Mouse (Mus musculus) brain, embryonic 14.5 days (tissue): ENCODE data around the gene Traf2. TPM values are rescaled to one million over a fixed set of nuclear protein-coding genes. Genes with fewer than 3 reads are reported as not detected.

ENCODE experiments used
- DNase-seq: peaks from one replicate; pipeline ENCODE4 v3.0.0-alpha.2; 2011; ENCODE audit warnings: low read depth
- CTCF ChIP-seq: fragments of 200-500 bp; IDR thresholded peaks from 2 replicates; pipeline ENCODE4 v1.5.1; 2012; ENCODE audit warnings: inconsistent platforms, mild to moderate bottlenecking, moderate library complexity, borderline replicate concordance; ENCODE audit not compliant: insufficient read depth, insufficient read length; ENCODE audit errors: extremely low read depth
- POLR2A ChIP-seq: fragments of 200-500 bp; IDR thresholded peaks from 2 replicates; pipeline ENCODE4 v1.6.1; 2012; ENCODE audit warnings: mild to moderate bottlenecking, inconsistent platforms, borderline replicate concordance; ENCODE audit not compliant: poor library complexity, insufficient read depth, insufficient read length, severe bottlenecking; ENCODE audit errors: extremely low read depth
- polyA plus RNA-seq: library from polyadenylated mRNA; depleted of rRNA; stranded (reverse); fragments of >200 nt; gene quantifications from 2 replicates; pipeline ENCODE4 v1.2.3, GENCODE M21; 2012

Traf2 gene
- polyA plus RNA-seq, 1 experiment: 12.6 TPM

DNA sequence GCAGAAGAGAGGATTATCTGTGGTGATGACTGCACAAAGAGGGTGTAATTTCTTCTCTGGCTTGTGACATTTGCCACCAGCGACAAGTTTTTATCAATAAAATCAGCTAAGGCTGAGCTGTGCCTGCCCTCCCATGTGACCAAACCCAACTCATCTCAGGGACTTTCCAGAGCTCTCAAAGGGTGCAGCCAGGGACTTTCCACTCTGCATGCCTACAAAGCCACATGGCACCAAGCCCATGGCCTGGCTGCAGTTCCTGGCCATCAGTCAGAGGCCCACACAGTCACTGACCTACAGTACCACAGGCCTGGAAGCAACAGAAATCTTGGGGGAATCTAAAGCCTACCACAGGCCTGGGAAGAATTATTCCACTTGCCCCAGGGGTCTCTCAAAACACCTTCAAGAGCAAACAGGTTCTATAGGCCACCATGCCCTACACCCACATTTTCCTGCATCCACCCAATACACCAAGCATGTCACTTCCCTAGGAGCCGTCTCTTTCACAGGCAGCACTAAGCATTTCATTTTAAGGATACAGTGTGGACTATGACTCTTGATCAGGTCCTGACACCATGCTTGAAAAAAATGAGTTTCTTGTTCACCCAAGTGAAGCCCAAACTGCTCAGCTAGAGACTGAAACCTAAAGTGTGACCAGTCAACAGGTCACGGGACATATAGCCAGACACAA lies 12.4 kb downstream of the Traf2 start:
- DNase-seq: no peak
- TF ChIP-seq CTCF (no peak), POLR2A (no peak)

DNA sequence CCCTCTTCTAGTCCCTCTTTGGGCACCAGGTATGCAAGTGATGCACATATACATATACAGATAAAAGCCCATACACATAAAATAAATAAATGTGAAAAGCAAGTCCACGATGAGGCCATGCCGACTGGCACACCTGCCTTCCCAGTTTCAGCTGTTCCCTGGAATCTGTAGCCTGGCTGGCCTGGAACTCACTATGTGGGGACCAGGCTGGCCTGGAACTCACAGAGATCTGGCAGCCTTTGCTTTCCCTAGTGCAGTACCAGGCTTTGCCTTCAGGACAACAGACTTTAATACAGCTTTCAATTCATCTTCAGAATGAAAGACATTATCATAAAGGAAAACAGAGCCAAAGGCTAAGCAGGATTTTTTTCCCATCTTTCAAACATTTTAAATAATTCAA lies 13.0 kb downstream of the Traf2 start:
- TF ChIP-seq CTCF (no peak), POLR2A (no peak)
- DNase-seq: no peak

DNA sequence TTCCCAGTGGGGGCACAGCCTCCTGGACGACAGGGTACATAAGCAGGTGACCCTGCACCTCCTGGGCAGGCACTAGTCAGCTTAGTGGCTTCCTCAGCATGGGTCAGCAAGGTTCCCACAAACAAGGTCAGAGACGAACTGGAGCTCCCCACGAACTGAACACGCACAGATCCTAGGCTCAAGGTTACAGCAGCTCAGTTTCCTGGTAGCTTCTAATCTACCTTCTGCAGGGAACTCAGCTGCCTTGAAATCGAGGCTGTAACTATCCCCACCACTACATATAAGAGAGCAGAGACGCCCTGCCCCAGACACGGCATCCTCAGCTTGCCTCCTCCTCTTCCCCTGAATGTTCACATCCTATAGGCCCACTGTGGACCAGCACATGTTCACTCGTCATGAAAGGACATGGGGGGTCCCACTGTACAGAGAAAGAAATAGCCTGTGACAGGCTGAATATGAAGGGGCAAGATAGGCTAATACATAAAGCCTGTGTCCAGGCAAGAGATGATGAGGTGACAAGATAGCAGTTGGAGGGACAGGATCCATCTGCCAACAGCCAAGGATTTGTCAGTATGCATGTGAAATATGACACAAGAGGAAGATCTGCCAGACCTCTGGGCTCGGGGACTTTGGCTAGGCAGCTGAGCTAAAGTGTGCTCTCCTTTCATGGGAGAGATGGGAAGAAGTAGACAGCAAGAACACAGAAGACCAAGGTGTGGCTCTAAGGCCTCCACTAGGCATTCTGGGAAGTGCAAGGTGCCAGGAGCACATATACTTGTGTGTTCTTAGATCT lies 20.0 kb downstream of the Traf2 start:
- no peak for TF ChIP-seq POLR2A
- no peak for TF ChIP-seq CTCF
- no peak for DNase-seq

DNA sequence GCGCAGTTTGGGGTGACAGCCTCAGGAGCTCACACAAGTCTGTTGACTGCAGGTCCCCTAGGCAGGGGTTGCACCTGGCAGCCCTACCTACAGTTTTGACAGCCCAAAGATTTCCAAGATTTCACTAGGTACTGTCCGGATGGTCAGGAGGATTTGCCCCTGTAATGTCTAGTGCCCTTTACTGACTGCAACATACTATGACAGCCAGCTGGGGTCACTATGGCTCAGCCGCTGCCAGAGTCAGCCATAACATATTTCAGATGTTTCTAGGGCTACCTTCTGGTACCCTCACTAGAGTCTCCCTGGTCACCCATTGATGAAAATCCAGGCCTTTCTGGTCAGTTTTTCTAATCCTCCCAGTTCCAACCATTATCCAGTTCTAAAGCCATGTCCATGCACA lies 36.8 kb downstream of the Traf2 start:
- no peak for DNase-seq
- TF ChIP-seq CTCF: peak; percentile 21; the same call in 1 of the 2 replicates
- no peak for TF ChIP-seq POLR2A

DNA sequence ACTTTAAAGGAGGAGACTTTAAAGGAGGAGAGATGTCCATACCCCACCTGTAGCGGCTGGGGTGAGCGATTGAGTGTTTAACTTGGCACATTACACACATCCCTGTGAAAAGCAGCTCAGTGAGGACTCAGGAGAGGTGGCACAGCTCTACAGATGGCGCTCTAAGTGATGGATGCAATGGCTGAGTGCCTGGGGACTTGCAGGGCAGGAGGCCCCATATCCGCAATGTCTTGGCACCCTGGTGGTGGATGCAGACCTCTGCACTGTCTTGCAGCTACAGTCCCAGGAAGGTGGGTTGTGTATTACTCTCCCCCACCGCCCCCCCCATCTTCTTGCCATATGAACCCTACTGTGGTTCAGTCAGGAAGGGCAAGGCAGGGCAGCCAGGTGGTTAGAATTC lies 39.8 kb downstream of the Traf2 start:
- peak; percentile 34 for DNase-seq
- TF ChIP-seq CTCF (peak; percentile 28; the same call in 1 of the 2 replicates), POLR2A (no peak)

DNA sequence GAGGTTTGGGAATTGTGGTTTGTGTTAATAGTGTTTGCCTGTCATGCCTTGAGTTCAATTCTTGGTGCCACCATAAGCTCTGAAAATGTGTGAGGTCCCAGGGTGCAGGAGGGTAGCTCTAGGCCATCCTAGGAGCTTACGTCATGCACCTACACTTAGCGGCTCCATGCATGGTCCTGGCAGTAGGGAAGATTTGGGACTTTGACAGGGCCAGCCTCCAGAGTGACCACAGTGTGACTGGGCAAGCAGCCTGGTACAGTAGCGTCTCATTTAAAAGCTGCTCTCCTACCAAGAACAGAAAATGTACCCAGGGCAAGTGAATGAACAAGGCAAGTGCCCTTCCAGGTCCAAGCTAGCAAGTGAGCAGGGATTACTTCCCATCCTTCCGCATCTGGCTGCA lies 40.9 kb downstream of the Traf2 start:
- TF ChIP-seq POLR2A: no peak
- no peak for TF ChIP-seq CTCF
- no peak for DNase-seq

DNA sequence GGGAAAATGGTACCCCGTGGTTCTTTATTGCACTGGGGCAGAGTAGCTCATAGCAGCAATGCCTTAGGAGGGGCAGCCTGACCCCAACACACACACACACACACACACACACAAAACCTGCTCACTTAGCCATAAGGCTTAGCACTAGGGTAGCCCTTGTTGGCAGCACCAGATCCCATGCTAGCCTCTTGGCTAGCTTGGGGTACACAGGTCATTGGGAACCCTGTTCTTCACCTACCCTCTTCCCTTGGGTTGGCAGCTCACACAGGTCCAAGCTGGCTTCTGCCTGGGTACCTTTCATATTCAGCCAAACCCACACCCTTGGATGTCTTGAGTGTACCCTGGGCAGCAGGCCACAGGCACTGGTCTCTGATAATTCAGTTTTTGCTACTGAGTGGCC lies 41.7 kb downstream of the Traf2 start:
- TF ChIP-seq CTCF (no peak), POLR2A (no peak)
- no peak for DNase-seq

DNA sequence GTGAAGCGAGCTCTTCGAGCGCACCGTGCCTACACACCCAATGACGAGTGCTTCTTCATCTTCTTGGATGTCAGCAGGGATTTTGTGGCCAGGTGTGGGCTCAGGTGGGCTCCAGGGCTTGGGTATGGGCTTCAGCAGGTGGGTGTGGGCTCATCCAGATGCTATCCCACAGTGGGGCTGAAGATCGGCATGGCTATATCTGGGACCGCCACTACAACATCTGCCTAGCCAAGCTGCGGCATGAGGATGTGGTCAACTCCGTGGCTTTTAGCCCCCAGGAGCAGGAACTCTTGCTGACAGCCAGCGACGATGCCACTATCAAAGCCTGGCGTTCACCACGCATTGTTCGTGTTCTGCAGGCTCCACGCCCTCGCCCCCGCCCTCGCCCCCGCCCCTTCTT lies 42.2 kb downstream of the Traf2 start:
- DNase-seq: no peak
- TF ChIP-seq POLR2A: no peak
- no peak for TF ChIP-seq CTCF

DNA sequence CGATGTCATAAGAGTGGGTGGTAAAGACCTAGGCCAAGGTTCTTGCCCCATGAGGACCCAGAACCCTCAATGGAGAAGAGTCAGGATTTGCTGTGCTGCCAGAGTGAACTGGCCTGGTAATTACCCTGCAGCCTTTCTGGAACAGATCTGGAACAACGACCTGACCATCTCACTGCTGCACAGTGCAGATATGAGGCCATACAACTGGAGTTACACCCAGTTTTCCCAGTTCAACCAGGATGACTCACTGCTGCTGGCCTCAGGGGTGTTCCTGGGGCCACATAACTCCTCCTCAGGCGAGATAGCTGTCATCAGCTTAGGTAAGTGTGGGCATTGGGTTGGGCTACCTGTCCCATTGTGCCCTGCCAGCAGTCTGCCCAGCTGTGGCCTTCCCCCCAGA lies 44.0 kb downstream of the Traf2 start:
- TF ChIP-seq POLR2A (no peak), CTCF (no peak)
- DNase-seq: no peak

DNA sequence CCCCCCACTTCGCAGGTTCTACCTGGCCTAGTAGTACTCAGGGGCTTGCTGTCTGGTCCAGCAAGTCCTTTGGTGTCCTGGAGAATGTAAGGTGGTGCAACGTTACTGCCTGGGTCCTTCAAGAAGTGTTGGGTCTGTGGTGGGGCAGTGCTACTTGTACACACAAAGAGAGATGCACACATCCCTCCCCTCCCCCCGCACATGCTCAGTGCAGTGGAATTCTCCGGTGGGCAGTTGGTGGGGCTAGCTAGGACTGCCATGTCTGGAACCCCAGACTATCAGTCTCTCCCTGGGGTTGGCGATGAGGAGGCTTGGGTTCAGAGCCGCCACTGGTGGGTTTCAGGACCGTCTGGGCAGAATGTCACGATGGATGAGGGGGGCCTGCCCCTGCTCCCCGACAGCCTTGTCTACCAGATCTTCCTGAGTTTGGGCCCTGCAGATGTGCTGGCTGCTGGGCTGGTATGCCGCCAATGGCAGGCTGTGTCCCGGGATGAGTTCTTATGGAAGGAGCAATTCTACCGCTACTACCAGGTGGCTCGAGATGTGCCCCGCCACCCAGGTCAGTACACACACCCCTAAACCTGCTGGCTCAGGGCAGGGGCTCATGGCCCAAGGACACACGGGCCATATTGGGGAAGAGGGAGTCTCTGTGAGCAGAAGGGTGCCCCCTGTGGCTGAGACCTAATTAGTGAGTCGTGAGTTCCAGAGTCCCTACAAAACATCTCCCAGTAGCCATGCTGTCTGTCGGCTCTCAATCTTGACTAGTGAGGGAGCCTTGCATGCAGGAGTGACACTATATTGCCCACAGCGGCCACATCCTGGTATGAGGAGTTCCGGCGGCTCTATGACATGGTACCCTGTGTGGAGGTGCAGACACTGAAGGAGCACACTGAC lies 44.9 kb downstream of the Traf2 start, which contains the start of gene C8g:
TSS of gene C8g (minus strand) at position 127 of the 894 bp plus-strand sequence.
- peak; percentile 13 for DNase-seq
- TF ChIP-seq CTCF (no peak), POLR2A (no peak)

DNA sequence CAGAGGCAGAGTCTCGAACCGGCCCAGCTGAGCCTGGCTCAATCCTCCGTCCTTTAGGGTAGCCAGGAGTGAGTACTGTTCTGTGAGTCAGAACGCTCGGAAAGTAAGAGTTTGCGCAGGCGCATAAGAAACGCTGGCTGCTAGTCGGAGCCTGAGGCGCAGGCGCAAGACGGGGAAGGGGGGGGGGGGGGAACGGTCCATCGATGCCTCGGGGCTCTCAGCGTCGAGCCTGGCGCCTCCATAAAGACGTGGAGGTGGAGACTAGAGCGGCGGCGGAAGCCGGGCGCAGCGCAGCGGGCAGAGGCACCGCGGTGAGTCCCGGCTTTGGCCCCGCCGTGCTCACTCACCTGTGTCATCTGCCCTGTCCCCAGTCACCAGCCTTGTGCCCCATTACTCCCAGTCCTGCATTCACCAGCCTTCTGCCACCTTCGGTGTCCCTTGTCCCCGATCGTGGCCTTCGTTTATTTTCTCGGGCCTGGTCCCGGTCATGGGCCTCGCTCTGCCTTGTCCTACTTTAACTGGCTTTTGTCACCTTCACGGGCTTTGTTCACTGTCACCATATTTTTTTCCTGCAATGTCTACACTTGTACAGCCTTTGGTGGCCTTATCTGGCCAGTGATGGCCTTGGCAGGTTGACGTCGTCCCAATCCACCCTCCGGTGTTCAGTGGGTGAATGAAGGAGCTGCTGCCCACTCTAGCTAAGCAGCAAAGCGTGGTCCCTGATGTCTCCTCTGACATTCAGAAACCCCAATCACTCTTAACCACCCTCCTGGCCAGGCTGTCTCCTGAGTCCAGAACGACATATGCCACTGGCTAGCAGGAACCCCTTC lies 45.9 kb downstream of the Traf2 start, which contains the start of gene Fbxw5:
TSS of gene Fbxw5 (plus strand) at position 175 of the 830 bp plus-strand sequence.
- peak; percentile 98 for DNase-seq
- TF ChIP-seq CTCF: no peak
- peak; percentile 97 for TF ChIP-seq POLR2A

DNA sequence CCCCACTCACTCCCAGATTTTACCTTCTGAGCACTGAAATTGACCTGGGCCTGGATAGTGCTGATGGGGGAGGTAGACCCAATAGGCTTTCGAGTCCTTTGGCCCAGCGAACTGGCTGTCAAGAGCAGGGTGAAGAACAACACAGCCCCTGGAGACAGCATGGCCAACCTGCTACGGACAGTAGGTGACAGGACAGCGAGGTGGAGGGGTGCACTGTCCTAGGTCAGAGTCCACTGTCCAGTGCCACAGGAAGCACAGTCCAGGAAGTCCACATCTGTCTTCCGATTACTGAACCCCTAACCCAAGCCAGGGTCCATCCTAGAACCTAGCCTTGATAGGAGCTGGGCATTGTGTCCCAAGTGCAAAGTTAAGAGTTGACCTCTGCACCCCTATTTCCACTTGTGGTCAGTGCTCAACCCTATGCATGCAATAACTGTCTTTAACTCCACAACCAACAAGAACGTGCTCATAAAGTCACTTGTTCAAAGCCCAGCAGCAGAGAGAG lies 46.6 kb downstream of the Traf2 start:
- no peak for DNase-seq
- TF ChIP-seq POLR2A (no peak), CTCF (no peak)

DNA sequence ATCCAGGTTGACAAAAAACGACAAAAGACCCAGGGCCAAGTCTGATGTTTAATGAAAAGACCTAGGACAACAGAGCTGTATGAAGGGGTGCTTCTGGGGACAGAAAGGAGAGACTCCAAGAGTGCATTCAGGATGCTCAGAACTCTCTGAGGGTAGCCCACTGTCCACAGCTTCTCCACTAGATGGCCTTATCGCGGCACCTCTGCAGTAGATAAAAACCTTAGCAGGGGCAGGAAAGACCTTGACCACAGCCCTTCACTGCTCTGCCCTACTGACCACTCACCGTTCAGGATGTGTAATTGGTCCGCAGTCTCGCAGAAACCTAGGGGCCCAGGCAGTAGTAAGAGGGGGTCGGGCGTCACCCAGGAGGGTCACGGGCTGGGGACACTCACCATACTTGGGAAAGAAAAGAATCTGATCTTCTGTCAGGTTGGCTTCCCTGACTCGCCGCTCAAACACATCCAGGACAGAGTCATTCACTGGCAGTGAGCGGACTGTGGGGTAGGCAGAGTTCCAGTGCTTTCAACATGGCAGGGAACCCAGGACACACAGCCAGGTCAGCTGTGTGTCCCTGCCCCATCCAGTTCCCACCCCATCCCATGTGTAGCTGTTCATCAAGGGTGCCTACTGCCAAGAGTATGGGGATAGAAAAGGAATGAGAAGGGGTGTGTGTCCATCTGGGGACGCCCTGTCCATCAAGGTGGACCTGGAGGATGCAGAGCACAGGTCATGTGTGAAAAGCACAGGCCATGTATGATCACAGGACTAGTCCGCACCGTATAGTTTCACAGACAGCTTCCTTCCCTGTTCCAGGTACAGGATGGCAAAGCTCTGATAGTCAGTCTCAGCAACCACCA lies 47.9 kb downstream of the Traf2 start:
- TF ChIP-seq POLR2A (no peak), CTCF (no peak)
- DNase-seq: no peak
